Mouse (Mus musculus): ENCODE results near the gene Plk5. TPM values are rescaled to one million over a fixed set of nuclear protein-coding genes. Genes with fewer than 3 reads are reported as not detected.

The Plk5 gene
- polyA plus RNA-seq, 1 experiment = 2.0 TPM

DNA sequence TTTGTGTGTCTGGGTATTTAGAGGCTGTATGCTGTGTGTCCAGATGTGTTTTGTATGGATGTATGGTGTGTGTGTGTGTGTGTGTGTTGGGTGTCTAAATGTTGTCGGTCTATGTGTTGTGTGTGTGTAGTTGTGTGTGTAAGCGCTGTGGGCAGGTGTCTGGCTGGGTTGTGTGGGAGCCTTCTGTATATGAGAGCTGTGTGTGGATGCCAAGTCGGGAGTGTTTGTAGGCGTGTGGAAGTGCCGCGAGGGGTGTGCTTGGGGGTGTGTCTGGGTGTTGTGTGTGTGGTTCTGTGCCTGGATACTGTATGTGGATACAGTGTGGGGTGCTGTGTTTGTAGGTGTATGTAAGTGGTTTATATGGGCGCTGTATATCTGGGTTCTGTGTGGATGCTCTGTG, 1.1 kb downstream of the Plk5 start:
- H3K27me3 ChIP-seq (replicated peaks; ENCODE audit: control insufficient read depth, insufficient read depth, low read length) = no peaks in the 10 kb centered on the region
- DNase-seq = no peak
- TF ChIP-seq POLR2A (IDR thresholded peaks at IDR 0.05; ENCODE audit: low read depth, low read length) (no peak), CTCF (conservative IDR thresholded peaks at IDR 0.05; ENCODE audit: insufficient read depth, insufficient read length, low read depth, low read length) (no peak)
- H3K4me3 ChIP-seq (ENCODE audit: insufficient read depth, low read depth, low read length) = no peak overlapping the region
- no peaks in the 10 kb centered on the region for H3K36me3 ChIP-seq (ENCODE audit: control insufficient read depth, insufficient read depth, low read length)
- WGBS = 30% methylated on average over 7 of the region's 7 CpGs
- H3K4me1 ChIP-seq (ENCODE audit: control insufficient read depth, insufficient read depth, low read length) = no peaks in the 10 kb centered on the region
- H3K27ac ChIP-seq (ENCODE audit: insufficient read depth, low read depth, low read length) = no peak overlapping the region

DNA sequence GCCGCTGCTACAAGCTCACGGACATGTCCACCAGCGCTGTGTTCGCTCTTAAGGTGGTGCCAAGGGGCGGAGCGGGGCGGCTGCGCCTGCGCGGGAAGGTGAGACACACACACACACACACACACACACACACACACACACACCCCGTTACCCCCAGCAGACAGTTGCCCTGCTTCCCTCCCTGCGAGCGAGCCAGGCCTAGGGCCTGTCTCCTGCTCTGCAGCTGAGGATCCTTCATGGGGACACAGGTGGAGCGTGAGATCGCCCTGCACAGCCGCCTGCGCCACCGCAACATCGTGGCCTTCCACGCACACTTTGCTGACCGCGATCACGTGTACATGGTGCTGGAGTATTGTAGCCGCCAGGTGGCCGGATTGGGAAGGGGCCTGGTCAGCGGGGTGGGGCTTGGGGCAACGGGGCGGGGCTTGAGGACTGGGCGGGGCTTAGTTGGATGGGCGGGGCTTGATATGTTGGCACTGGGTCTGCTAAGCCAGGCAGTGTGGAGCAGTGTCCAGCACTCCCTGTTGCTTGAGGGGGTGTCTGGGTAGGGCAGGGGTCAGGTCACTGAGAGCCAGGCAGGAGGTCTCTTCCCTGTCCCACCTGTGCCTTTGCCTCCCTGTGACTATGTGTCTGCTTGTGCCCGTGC, 1.9 kb downstream of the Plk5 start:
- no peaks in the 10 kb centered on the region for H3K27me3 ChIP-seq (replicated peaks; ENCODE audit: control insufficient read depth, insufficient read depth, low read length)
- DNase-seq = peak; percentile 77
- no peak for TF ChIP-seq POLR2A (IDR thresholded peaks at IDR 0.05; ENCODE audit: low read depth, low read length)
- peak; percentile 28; the same call in 1 of the 2 replicates for TF ChIP-seq CTCF (conservative IDR thresholded peaks at IDR 0.05; ENCODE audit: insufficient read depth, insufficient read length, low read depth, low read length)
- H3K36me3 ChIP-seq (ENCODE audit: control insufficient read depth, insufficient read depth, low read length) = no peaks in the 10 kb centered on the region
- 8% methylated on average over 31 of the region's 31 CpGs for WGBS
- peak overlapping the region; percentile 5; the same call in 1 of the 2 replicates for H3K4me3 ChIP-seq (ENCODE audit: insufficient read depth, low read depth, low read length)
- no peaks in the 10 kb centered on the region for H3K4me1 ChIP-seq (ENCODE audit: control insufficient read depth, insufficient read depth, low read length)
- H3K27ac ChIP-seq (ENCODE audit: insufficient read depth, low read depth, low read length) = no peak overlapping the region

GRCm38 (mm10) chr10:80363734-80364133, 7.5 kb downstream of the Plk5 start:
- Histone ChIP-seq H3K4me3 (ENCODE audit: insufficient read depth, low read depth, low read length) (no peak overlapping the region), H3K36me3 (ENCODE audit: control insufficient read depth, insufficient read depth, low read length) (no peaks in the 10 kb centered on the region), H3K27me3 (replicated peaks; ENCODE audit: control insufficient read depth, insufficient read depth, low read length) (no peaks in the 10 kb centered on the region), H3K4me1 (ENCODE audit: control insufficient read depth, insufficient read depth, low read length) (no peaks in the 10 kb centered on the region), H3K27ac (ENCODE audit: insufficient read depth, low read depth, low read length) (no peak overlapping the region)
- DNase-seq = no peak
- WGBS = 31% methylated on average over 6 of the region's 6 CpGs
- no peak for TF ChIP-seq POLR2A (IDR thresholded peaks at IDR 0.05; ENCODE audit: low read depth, low read length)
- no peak for TF ChIP-seq CTCF (conservative IDR thresholded peaks at IDR 0.05; ENCODE audit: insufficient read depth, insufficient read length, low read depth, low read length)

DNA sequence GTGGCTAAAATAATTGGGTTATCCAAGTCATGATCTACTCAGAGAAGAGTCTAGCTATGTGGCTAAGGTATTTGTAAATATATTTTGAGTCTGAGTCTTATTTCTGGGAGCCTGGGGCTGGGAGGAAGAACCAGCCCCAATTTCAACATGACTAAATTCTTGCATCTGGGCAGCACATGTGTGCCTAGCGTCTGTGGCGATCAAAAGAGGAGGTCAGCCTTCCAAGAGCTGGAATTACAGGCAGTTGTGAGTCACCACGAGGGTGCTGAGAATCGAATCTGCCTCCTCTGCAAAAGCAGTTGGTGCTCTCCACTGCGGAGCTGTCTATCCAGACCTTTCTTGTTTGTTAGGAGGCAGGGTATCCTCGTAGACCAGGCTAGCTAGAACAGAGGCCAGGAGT, 9.5 kb downstream of the Plk5 start:
- TF ChIP-seq POLR2A (IDR thresholded peaks at IDR 0.05; ENCODE audit: low read depth, low read length) = no peak
- TF ChIP-seq CTCF (conservative IDR thresholded peaks at IDR 0.05; ENCODE audit: insufficient read depth, insufficient read length, low read depth, low read length) = no peak
- no peaks in the 10 kb centered on the region for H3K27me3 ChIP-seq (replicated peaks; ENCODE audit: control insufficient read depth, insufficient read depth, low read length)
- H3K27ac ChIP-seq (ENCODE audit: insufficient read depth, low read depth, low read length) = no peak overlapping the region
- DNase-seq = no peak
- no peak overlapping the region for H3K4me3 ChIP-seq (ENCODE audit: insufficient read depth, low read depth, low read length)
- 76% methylated on average over 6 of the region's 6 CpGs for WGBS
- H3K36me3 ChIP-seq (ENCODE audit: control insufficient read depth, insufficient read depth, low read length) = no peaks in the 10 kb centered on the region
- no peaks in the 10 kb centered on the region for H3K4me1 ChIP-seq (ENCODE audit: control insufficient read depth, insufficient read depth, low read length)

DNA sequence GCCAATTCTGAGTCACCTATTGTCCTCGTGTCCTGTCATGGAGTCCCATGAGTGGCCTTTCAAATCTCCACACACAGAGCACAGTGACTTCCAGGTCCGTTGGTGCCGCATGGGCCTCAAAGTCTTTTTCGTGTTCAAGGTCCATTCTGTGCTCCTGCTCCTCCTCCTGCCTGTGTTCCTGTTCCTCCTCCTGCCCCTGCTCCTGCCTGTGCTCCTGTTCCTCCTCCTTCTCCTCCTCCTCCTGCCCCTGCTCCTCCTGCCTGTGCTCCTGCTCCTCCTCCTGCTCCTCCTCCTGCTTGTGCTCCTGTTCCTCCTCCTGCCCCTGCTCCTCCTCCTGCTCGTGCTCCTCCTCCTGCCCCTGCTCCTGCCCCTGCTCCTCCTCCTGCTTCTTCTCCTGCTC, 11.7 kb downstream of the Plk5 start:
- peak; percentile 62 for DNase-seq
- H3K27ac ChIP-seq (ENCODE audit: insufficient read depth, low read depth, low read length) = no peak overlapping the region
- TF ChIP-seq POLR2A (IDR thresholded peaks at IDR 0.05; ENCODE audit: low read depth, low read length) (no peak), CTCF (conservative IDR thresholded peaks at IDR 0.05; ENCODE audit: insufficient read depth, insufficient read length, low read depth, low read length) (no peak)
- H3K27me3 ChIP-seq (replicated peaks; ENCODE audit: control insufficient read depth, insufficient read depth, low read length) = no peaks in the 10 kb centered on the region
- no peaks in the 10 kb centered on the region for H3K4me1 ChIP-seq (ENCODE audit: control insufficient read depth, insufficient read depth, low read length)
- no peaks in the 10 kb centered on the region for H3K36me3 ChIP-seq (ENCODE audit: control insufficient read depth, insufficient read depth, low read length)
- WGBS = 32% methylated on average over 5 of the region's 5 CpGs
- H3K4me3 ChIP-seq (ENCODE audit: insufficient read depth, low read depth, low read length) = no peak overlapping the region

- H3K36me3 ChIP-seq (ENCODE audit: control insufficient read depth, insufficient read depth, low read length) = no peaks in the 10 kb centered on the region
- WGBS = 83% methylated on average over 6 of the region's 6 CpGs
- no peaks in the 10 kb centered on the region for H3K27me3 ChIP-seq (replicated peaks; ENCODE audit: control insufficient read depth, insufficient read depth, low read length)
- no peaks in the 10 kb centered on the region for H3K4me1 ChIP-seq (ENCODE audit: control insufficient read depth, insufficient read depth, low read length)
- no peak overlapping the region for H3K27ac ChIP-seq (ENCODE audit: insufficient read depth, low read depth, low read length)
- no peak for DNase-seq
- TF ChIP-seq CTCF (conservative IDR thresholded peaks at IDR 0.05; ENCODE audit: insufficient read depth, insufficient read length, low read depth, low read length) (no peak), POLR2A (IDR thresholded peaks at IDR 0.05; ENCODE audit: low read depth, low read length) (no peak)
- H3K4me3 ChIP-seq (ENCODE audit: insufficient read depth, low read depth, low read length) = no peak overlapping the region
These were observed 12.1 kb downstream of the Plk5 start for GRCm38 (mm10) chr10:80368392-80368791.

DNA sequence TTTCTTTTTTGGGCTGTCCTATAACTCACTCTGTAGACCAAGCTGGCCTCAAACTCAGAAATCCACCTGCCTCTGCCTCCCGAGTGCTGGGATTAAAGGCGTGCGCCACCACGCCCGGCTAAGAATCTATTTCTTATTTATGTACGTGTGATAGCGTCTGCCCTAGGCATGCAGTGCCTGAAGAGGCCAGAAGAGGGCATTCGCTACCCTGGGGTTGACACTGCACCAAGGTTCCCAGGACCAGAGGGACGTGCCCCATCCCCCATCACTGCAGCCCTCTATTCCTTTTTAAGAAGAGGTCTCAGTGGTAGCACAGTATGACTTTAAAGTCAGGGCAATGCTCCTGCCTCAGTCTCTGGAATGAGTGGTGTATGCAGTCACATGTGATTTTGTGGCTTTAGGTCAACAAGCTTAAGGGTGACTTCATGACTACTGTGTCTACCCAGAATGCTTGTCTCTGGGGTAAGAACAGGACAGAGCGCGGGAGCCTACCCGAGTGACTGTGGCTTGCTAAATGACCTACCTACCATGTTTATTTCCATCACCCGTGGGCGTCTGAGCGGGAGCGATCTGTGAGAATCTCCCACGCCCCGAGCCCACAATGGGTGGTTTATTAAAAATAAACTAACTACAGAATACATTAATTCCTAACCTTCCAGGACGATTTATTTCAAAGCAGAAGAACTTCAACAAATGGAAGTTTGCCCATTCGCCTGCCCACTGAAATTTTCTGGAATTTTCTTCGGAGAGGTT, 13.9 kb downstream of the Plk5 start:
- Histone ChIP-seq H3K4me1 (ENCODE audit: control insufficient read depth, insufficient read depth, low read length) (no peaks in the 10 kb centered on the region), H3K27ac (ENCODE audit: insufficient read depth, low read depth, low read length) (no peak overlapping the region), H3K4me3 (ENCODE audit: insufficient read depth, low read depth, low read length) (no peak overlapping the region), H3K36me3 (ENCODE audit: control insufficient read depth, insufficient read depth, low read length) (no peaks in the 10 kb centered on the region), H3K27me3 (replicated peaks; ENCODE audit: control insufficient read depth, insufficient read depth, low read length) (no peaks in the 10 kb centered on the region)
- peak; percentile 50 for TF ChIP-seq CTCF (conservative IDR thresholded peaks at IDR 0.05; ENCODE audit: insufficient read depth, insufficient read length, low read depth, low read length)
- no peak for TF ChIP-seq POLR2A (IDR thresholded peaks at IDR 0.05; ENCODE audit: low read depth, low read length)
- DNase-seq = no peak
- 74% methylated on average over 21 of the region's 21 CpGs for WGBS
